11 mouse cellular contexts compared by ENCODE assay signal in genomic region chr5:48003708-48004415, GRCm38 (mm10). TPM values are rescaled to one million over a fixed set of nuclear protein-coding genes. Genes with fewer than 3 reads are reported as not detected.
A peak's percentile ranks its signal among the peaks of the same experiment; 100 is the strongest.
DNase-seq lines count a peak whose midpoint lies in the region; ATAC-seq and TF ChIP-seq lines count a peak whose summit lies in the region.
"Had no signal": no experiment of that assay in that cellular context is flagged by ENCODE, and none has a peak within 500 bp of the region (broad histone marks: within the 10 kb centered on the region; RNA-seq: fewer than 3 reads in every experiment).

No protein-coding gene starts in this region.

- H3K79me3 ChIP-seq in C2C12 (ENCODE audit: low read depth) = no peaks in the 10 kb centered on the region

- H3ac ChIP-seq in C2C12 (ENCODE audit: control insufficient read depth, insufficient read length, low read depth) = no peak overlapping the region

- no peak for DNase-seq in heart, adult 18-20 months
- DNase-seq in forelimb bud, embryonic 11.5 days (ENCODE audit: low read depth, low spot score) = peak; percentile 82
- DNase-seq in adrenal gland, adult 8-10 months = no peak
- no peak for DNase-seq in spleen, postnatal 10 days (ENCODE audit: low spot score in 2 of 2)
- DNase-seq: liver had no signal

- peaks cover 27% of the 10 kb centered on the region; the same call in 1 of the 2 replicates for H3K36me3 ChIP-seq in heart, embryonic 14.5 days (ENCODE audit: control insufficient read depth, insufficient read depth, low read length)
- H3K36me3 ChIP-seq in C2C12 (ENCODE audit: control insufficient read depth, insufficient read depth) = no peaks in the 10 kb centered on the region
- no peaks in the 10 kb centered on the region for H3K36me3 ChIP-seq in limb, embryonic 15.5 days

- H3K4me1 ChIP-seq in heart, embryonic 14.5 days (ENCODE audit: control insufficient read depth in 2 of 2, insufficient read depth in 2 of 2, low read length in 2 of 2) = 0 out of 4 replicates have a peak, but pooled peaks cover 0 to 5% of the 10 kb centered on the region in 2 experiments
- H3K4me1 ChIP-seq in limb, embryonic 15.5 days = peaks cover 8% of the 10 kb centered on the region

- ATAC-seq in heart, embryonic 14.5 days (ENCODE audit: insufficient number of reproducible peaks, insufficient read depth, low FRiP score, low read depth) = no peak
- no peak for ATAC-seq in limb, embryonic 15.5 days (ENCODE audit: insufficient number of reproducible peaks, low FRiP score, low TSS enrichment, low read depth)
- ATAC-seq in cerebellum, adult (ENCODE audit: insufficient number of reproducible peaks, low FRiP score, low TSS enrichment) = no peak
- ATAC-seq: midbrain, embryonic 13.5 days had no signal

- no peak overlapping the region for H3K9ac ChIP-seq in heart, embryonic 14.5 days (ENCODE audit: low read length)
- H3K9ac ChIP-seq in limb, embryonic 15.5 days = no peak overlapping the region
- H3K9ac ChIP-seq: midbrain, embryonic 13.5 days had no signal

- no peak overlapping the region for H3K27ac ChIP-seq in heart, embryonic 14.5 days (replicated peaks in 1 of 2; ENCODE audit: control insufficient read depth in 1 of 2, insufficient read depth in 1 of 2, low read depth in 2 of 2, low read length in 2 of 2)
- H3K27ac ChIP-seq in limb, embryonic 15.5 days = no peak overlapping the region
- H3K27ac ChIP-seq: midbrain, embryonic 13.5 days had no signal

- 52% methylated on average over 12 of the region's 12 CpGs for WGBS in heart, embryonic 14.5 days
- 24% methylated on average over 12 of the region's 12 CpGs for WGBS in limb, embryonic 15.5 days

- no peak for TF ChIP-seq CTCF in C2C12 (IDR thresholded peaks at IDR 0.05; ENCODE audit: control insufficient read depth, insufficient read depth, insufficient read length)

- peak overlapping the region; percentile 29 for H3K4me2 ChIP-seq in heart, embryonic 14.5 days (ENCODE audit: low read length)
- H3K4me2 ChIP-seq in limb, embryonic 15.5 days = peak overlapping the region; percentile 25
- H3K4me2 ChIP-seq: heart, embryonic 11.5 days; midbrain, embryonic 13.5 days had no signal

- no peaks in the 10 kb centered on the region for H3K79me2 ChIP-seq in C2C12 (ENCODE audit: control insufficient read depth, insufficient read depth)

- no peak overlapping the region for H3K4me3 ChIP-seq in heart, embryonic 14.5 days (ENCODE audit: control insufficient read depth in 1 of 2, insufficient read depth in 1 of 2, low read depth in 1 of 2, low read length in 2 of 2)
- no peak overlapping the region for H3K4me3 ChIP-seq in C2C12 (ENCODE audit: insufficient read depth, poor library complexity, severe bottlenecking)
- H3K4me3 ChIP-seq in limb, embryonic 15.5 days = peak overlapping the region; percentile 2; the same call in 1 of the 2 replicates
- H3K4me3 ChIP-seq: midbrain, embryonic 13.5 days had no signal

- no peaks in the 10 kb centered on the region for H3K27me3 ChIP-seq in heart, embryonic 14.5 days (ENCODE audit: control insufficient read depth, insufficient read depth, low read length)
- no peaks in the 10 kb centered on the region for H3K27me3 ChIP-seq in C2C12 (ENCODE audit: control insufficient read depth, insufficient read depth, insufficient read length)
- H3K27me3 ChIP-seq in limb, embryonic 15.5 days = no peaks in the 10 kb centered on the region
- H3K27me3 ChIP-seq: midbrain, embryonic 13.5 days had no signal

- H3K9me3 ChIP-seq in heart, embryonic 14.5 days (ENCODE audit: control insufficient read depth, low read length) = no peaks in the 10 kb centered on the region
- H3K9me3 ChIP-seq in limb, embryonic 15.5 days = no peaks in the 10 kb centered on the region
- H3K9me3 ChIP-seq: midbrain, embryonic 13.5 days had no signal

TF ChIP-seq in C2C12, 6 proteins besides CTCF, POLR2A, EP300 and RAD21:
- peak; percentile 35 for TF ChIP-seq MYOD1 (IDR thresholded peaks at IDR 0.05; ENCODE audit: control insufficient read depth, insufficient read length, low read depth)
- TF ChIP-seq USF1 (IDR thresholded peaks at IDR 0.05; ENCODE audit: low read depth) = no peak

RNA-seq across cellular contexts. Expression of gene Slit2, which starts 20.9 kb away (rescaled TPM):
- 47.0 TPM in 2 replicates for polyA plus RNA-seq in heart, embryonic 14.5 days (2014; fragmentation: Nextera tagmentation; extraction: Ambion mirVana)
- total RNA-seq in heart, adult 18-20 months (2021) = 1 to 10 TPM; 4.1 to 4.7 TPM
- 4.9 TPM for polyA plus RNA-seq in C2C12 (2012; fragmentation: generic; extraction: Trizol)
- 18.1 and 21.0 TPM in 2 replicates for polyA plus RNA-seq in limb, embryonic 15.5 days (2015; fragmentation: Nextera tagmentation; extraction: Ambion mirVana)
- total RNA-seq in adrenal gland, adult 8-10 months (2022) = 10 to 100 TPM; 13.0 to 18.6 (median 15.4) TPM
